Mouse (Mus musculus): ENCODE measurements around the gene Gm20388. TPM values are rescaled to one million over a fixed set of nuclear protein-coding genes. Genes with fewer than 3 reads are reported as not detected.
A peak's percentile ranks its signal among the peaks of the same experiment; 100 is the strongest.

The Gm20388 gene
- polyA plus RNA-seq, 1 experiment from 2014 or later = 7.4 TPM

DNA sequence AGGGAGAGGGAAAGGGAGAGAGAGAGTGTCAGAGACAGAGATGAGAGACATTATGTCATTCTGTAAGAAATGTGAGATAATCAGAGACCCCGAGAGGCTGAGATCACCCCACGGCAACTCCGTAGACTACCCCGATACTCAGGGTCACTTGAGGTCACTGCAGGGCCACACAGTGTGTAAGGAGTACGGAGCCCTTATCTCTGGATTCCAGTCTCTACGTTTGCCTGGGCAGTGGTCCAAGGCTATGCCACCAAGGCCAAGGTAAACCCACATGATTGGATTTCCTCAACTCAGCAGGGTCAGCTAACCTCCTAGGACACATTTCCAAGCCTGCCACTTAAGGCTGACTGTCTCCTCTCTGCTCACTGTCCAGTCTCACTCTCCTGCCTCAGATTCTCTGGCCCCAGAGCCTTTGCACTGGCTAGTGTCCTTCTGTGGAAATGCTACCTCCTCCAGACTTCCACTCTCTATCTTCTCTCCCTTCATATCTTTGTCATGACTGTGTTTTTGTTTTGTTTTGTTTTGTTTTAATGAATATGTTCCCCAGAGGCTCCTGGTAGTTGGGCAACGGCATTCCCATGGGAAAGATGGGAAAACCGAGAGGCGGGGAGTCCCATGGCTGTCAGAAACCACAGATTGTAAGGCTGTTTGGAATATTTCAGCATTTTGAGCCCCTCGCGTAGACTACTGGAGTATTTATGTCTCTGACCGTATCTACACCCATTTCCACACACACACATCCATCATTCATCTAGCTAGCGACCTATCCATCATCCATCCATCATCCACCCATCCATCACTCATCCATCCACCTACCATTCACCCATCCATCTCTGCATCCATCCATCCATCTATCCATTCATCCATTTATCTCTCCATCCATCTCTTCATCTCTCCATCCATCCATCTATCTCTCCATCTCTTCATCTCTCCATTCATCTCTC, 2745.7 kb downstream of the Gm20388 start:
- Histone ChIP-seq H3K4me2 (no peak overlapping the region), H3K9ac (no peak overlapping the region), H3K27me3 (no peaks in the 10 kb centered on the region), H3K9me3 (replicated peaks) (no peaks in the 10 kb centered on the region), H3K36me3 (no peaks in the 10 kb centered on the region), H3K4me1 (peaks cover 64% of the 10 kb centered on the region), H3K27ac (0 out of 2 replicates have a peak overlapping the region, but pooled peaks have one; percentile 37), H3K4me3 (replicated peaks) (no peak overlapping the region)
- WGBS = 70% methylated on average over 13 of the region's 13 CpGs
- no peak for ATAC-seq (replicated peaks; ENCODE audit: low FRiP score)

DNA sequence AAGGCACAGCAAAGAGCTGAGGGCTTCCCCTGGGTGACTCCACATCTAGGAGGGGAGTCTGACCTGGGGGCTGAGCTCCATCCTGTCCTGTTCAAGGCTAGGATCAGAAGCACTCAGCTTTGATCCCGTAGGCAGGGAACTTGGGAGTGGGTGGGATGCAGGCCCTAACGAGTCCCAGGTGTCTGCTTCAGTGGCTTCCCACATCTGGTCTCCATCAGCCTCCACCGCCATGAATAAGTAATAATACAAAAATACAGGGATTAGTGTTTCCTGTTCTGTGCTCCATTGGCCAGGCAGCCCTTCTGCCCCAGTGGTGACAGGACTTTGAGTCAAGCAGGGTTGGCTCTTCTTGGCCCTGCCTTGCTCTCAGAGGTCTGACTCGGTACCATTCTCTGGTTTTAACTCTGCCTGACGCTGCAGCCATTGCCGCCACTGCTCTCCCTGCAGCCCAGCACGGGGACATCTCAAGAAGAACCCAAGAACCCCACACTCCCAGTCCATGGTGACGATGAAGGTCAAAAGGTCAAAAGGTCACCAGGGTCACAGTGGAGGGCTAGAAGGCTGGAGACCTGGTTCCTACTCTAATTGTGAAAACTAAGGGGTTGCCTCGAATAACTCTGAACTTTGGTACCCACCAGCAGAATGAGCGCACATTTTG, 2747.6 kb downstream of the Gm20388 start:
- no peaks in the 10 kb centered on the region for H3K27me3 ChIP-seq
- H3K36me3 ChIP-seq = no peaks in the 10 kb centered on the region
- H3K27ac ChIP-seq = peak overlapping the region; percentile 32; the same call in 1 of the 2 replicates
- H3K9me3 ChIP-seq (replicated peaks) = no peaks in the 10 kb centered on the region
- peaks cover 78% of the 10 kb centered on the region for H3K4me1 ChIP-seq
- no peak for ATAC-seq (replicated peaks; ENCODE audit: low FRiP score)
- H3K4me2 ChIP-seq = no peak overlapping the region
- H3K9ac ChIP-seq = no peak overlapping the region
- H3K4me3 ChIP-seq (replicated peaks) = no peak overlapping the region
- WGBS = 55% methylated on average over 10 of the region's 10 CpGs

DNA sequence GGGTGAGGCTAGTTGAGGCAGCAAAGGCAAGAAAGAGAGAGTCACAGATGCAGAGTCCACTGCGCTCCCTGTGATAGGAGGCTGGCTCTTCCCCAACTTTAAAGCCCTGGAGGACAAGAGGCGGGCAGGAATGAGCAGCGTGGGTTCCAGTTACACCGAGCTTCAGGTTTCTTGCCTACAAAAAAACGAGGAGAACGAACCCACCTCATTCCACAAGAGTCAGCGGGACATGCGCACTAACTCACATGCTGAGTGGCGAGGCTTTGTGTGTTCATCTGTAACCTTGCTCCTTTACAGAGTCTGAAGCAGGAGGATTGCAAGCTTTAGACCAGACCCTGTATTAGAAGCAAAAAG, 2748.1 kb downstream of the Gm20388 start:
- 44% methylated on average over 9 of the region's 9 CpGs for WGBS
- ATAC-seq (replicated peaks; ENCODE audit: low FRiP score) = no peak
- H3K4me1 ChIP-seq = peaks cover 78% of the 10 kb centered on the region

DNA sequence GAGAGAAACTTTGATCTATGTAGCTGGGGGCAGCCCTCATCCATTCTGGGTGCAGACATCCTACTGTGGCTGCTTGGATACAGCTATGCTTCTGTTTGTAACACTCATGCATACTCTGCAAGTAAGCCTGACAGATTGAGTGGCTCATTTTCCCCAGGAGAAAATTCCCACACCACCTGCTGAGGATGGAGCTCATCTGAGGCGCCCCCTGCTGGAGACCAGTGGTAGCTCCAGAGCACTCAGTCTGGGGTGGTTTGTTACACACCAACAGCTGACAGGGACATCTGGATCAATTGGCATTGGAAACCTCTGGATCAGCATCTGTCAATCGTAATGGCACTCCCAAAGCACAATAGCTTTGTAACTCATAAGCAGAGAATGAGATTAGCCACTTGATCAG, 2749.4 kb downstream of the Gm20388 start:
- WGBS = 73% methylated on average over 2 of the region's 2 CpGs
- ATAC-seq (replicated peaks; ENCODE audit: low FRiP score) = no peak

More for the DNA sequence above, 2748.1 kb downstream of the Gm20388 start:
- Histone ChIP-seq H3K4me3 (replicated peaks) (no peak overlapping the region), H3K27ac (no peak overlapping the region), H3K27me3 (no peaks in the 10 kb centered on the region), H3K9me3 (replicated peaks) (no peaks in the 10 kb centered on the region), H3K9ac (no peak overlapping the region), H3K4me2 (no peak overlapping the region), H3K36me3 (no peaks in the 10 kb centered on the region)

DNA sequence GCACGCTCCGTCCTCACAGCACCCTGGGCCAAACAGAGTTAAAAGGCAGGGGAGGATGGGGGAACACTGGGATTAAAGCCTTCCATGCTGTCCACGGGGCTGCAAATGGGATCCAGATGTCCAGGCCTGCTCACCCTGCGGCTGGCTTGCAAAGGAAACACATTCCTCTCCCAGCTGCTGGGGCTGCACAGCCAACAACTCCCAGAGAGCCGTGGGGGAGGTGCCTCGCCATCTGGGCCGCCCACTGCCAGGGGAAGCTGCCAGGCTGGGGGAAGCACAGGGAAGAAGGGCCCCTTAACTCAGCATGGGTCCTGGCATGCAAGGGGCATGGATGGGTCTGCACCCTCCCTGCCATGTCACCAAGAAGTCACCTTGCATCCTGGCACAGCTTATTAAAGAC, 2750.5 kb downstream of the Gm20388 start:
- Histone ChIP-seq H3K9me3 (replicated peaks) (no peaks in the 10 kb centered on the region), H3K27ac (peak overlapping the region; percentile 81), H3K36me3 (no peaks in the 10 kb centered on the region), H3K4me3 (replicated peaks) (no peak overlapping the region), H3K4me2 (0 out of 2 replicates have a peak overlapping the region, but pooled peaks have one; percentile 16), H3K4me1 (peaks cover 76% of the 10 kb centered on the region), H3K9ac (no peak overlapping the region), H3K27me3 (no peaks in the 10 kb centered on the region)
- 15% methylated on average over 7 of the region's 7 CpGs for WGBS
- peak; percentile 70 for ATAC-seq (replicated peaks; ENCODE audit: low FRiP score)

More for the DNA sequence above, 2749.4 kb downstream of the Gm20388 start:
- Histone ChIP-seq H3K36me3 (no peaks in the 10 kb centered on the region), H3K9me3 (replicated peaks) (no peaks in the 10 kb centered on the region), H3K27ac (no peak overlapping the region), H3K4me2 (no peak overlapping the region), H3K4me1 (peaks cover 78% of the 10 kb centered on the region), H3K4me3 (replicated peaks) (no peak overlapping the region), H3K9ac (no peak overlapping the region), H3K27me3 (no peaks in the 10 kb centered on the region)

DNA sequence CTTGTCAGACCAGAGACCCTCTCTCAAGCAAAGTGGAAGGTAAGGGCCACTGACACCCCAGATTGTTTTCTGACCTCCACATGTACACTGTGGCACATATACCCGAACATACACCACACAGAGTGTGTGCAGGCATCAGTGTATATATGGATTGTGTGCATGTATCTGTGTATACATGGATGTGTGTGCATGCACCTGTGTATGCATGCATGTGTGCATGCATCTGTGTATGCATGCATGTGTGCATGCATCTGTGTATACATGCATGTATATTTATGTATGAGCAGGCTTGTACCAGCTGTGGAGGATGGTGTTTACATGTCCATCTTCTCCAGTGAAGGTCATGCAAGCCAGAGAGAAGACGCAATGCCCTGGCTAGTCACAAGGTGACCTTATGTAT, 2751.3 kb downstream of the Gm20388 start:
- peaks cover 80% of the 10 kb centered on the region for H3K4me1 ChIP-seq
- no peaks in the 10 kb centered on the region for H3K36me3 ChIP-seq
- no peak overlapping the region for H3K4me2 ChIP-seq
- H3K4me3 ChIP-seq (replicated peaks) = no peak overlapping the region
- no peaks in the 10 kb centered on the region for H3K9me3 ChIP-seq (replicated peaks)
- no peak overlapping the region for H3K27ac ChIP-seq
- no peak overlapping the region for H3K9ac ChIP-seq
- ATAC-seq (replicated peaks; ENCODE audit: low FRiP score) = no peak
- H3K27me3 ChIP-seq = no peaks in the 10 kb centered on the region
- 74% methylated on average over 2 of the region's 2 CpGs for WGBS

DNA sequence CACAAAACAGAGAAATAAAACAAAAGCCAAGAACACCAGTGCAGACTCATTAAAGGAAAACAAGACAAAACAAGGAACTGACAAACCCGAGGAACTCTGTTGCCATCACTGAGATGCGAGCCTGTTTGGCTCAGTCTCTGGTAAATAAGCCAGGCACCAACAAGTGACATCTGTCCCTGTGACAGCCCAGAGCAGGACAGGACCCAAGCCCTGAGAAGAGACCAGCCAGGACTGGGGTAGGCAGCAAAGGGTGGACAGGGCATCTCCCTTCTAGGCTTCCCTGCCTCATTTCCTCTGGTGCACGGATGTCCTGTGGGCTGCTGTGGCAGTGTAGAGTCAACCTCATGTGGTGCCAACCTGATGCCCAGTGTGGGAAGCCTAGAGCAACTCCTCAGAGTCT, 2752.5 kb downstream of the Gm20388 start:
- Histone ChIP-seq H3K4me1 (peaks cover 85% of the 10 kb centered on the region), H3K36me3 (no peaks in the 10 kb centered on the region), H3K9ac (no peak overlapping the region), H3K9me3 (replicated peaks) (no peaks in the 10 kb centered on the region), H3K27me3 (peaks cover 5% of the 10 kb centered on the region; the same call in 1 of the 2 replicates), H3K4me2 (no peak overlapping the region), H3K27ac (peak overlapping the region; percentile 75; the same call in 1 of the 2 replicates), H3K4me3 (replicated peaks) (no peak overlapping the region)
- ATAC-seq (replicated peaks; ENCODE audit: low FRiP score) = no peak
- 72% methylated on average over 3 of the region's 3 CpGs for WGBS

DNA sequence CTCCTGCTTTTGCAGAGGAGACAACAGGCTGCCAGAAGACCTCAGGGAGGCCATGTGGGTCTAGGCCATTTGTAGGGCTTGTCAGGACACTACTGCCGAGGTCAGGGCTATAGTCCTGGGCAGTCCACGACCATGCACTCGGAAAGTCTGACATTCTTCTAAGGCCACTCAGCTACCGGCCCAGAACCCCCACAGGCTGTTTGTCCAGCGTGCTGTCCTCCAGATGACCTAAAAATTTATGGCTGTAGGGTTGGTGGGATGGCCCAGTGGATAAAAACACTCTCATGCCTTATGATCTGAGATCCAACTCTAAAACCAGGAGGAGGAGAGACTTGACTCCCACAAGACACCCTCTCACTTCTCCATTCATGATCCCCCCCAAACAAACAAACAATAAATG, 2753.0 kb downstream of the Gm20388 start:
- Histone ChIP-seq H3K27me3 (peaks cover 5% of the 10 kb centered on the region; the same call in 1 of the 2 replicates), H3K9ac (no peak overlapping the region), H3K4me3 (replicated peaks) (no peak overlapping the region), H3K4me2 (no peak overlapping the region), H3K9me3 (replicated peaks) (no peaks in the 10 kb centered on the region), H3K36me3 (no peaks in the 10 kb centered on the region), H3K4me1 (peaks cover 79% of the 10 kb centered on the region), H3K27ac (peak overlapping the region; percentile 75; the same call in 1 of the 2 replicates)
- ATAC-seq (replicated peaks; ENCODE audit: low FRiP score) = no peak
- WGBS = 19% methylated on average over 5 of the region's 5 CpGs

DNA sequence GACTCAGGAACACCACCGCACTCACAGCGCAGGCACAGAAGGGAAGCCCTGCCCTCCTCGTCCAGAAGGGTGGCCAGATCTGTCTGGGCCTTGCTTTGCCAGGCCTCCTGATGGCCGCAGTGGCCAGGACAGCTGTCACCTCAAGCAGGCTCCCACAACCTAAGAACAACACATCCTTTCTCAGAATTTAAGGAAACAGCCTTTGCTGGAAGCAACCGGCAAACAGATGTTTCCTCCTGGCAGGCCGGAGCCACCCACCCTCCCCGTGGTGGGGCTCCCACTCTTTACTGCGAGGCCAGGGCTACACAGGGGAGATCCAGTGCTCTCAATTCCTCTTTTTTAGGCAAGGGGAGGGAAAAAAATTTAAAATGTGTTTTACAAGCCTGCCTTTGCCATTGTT, 2754.6 kb downstream of the Gm20388 start:
- 0 out of 2 replicates have a peak, but pooled peaks have one; percentile 13 for ATAC-seq (replicated peaks; ENCODE audit: low FRiP score)
- H3K4me2 ChIP-seq = no peak overlapping the region

DNA sequence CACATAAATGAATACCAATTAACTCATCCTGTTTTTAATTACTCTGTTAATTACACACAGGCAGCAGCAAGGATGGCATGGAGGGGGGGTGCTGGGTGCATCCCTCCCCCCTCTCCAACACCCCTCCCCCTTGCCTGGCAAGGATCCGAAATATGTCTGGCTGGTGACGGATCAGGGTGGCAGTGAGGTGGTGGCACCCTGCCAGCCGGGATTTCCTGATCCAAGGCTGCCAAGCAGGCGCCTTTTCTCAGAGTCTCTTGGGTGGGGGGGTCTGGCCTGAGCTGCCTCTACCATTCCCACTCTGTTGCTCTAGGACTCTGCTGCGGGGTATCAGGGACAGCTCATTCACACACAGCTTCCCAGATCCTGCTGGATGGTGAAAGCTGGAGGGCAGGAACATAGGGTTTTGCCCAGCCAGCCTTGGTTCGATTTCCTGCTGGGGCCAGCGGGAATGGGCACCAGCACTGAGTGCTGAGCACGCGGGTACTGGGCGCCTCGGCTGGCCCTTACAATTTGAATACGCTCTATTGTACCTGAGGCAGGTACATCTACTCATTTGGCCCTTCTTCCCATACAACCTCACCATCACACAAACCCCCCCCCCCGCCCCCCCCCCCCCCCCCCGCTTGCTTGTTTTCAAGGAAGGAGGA, 2755.2 kb downstream of the Gm20388 start:
- no peaks in the 10 kb centered on the region for H3K36me3 ChIP-seq
- no peak for ATAC-seq (replicated peaks; ENCODE audit: low FRiP score)
- peaks cover 21% of the 10 kb centered on the region for H3K27me3 ChIP-seq
- H3K27ac ChIP-seq = peak overlapping the region; percentile 75
- no peak overlapping the region for H3K4me3 ChIP-seq (replicated peaks)
- 67% methylated on average over 13 of the region's 14 CpGs for WGBS
- no peak overlapping the region for H3K9ac ChIP-seq
- peak overlapping the region; percentile 13; the same call in 1 of the 2 replicates for H3K4me2 ChIP-seq
- H3K9me3 ChIP-seq (replicated peaks) = no peaks in the 10 kb centered on the region
- H3K4me1 ChIP-seq = peaks cover 75% of the 10 kb centered on the region

More for the DNA sequence above, 2754.6 kb downstream of the Gm20388 start:
- Histone ChIP-seq H3K36me3 (no peaks in the 10 kb centered on the region), H3K9ac (no peak overlapping the region), H3K4me3 (replicated peaks) (no peak overlapping the region), H3K4me1 (peaks cover 77% of the 10 kb centered on the region), H3K27ac (peak overlapping the region; percentile 75), H3K27me3 (peaks cover 16% of the 10 kb centered on the region), H3K9me3 (replicated peaks) (no peaks in the 10 kb centered on the region)
- 35% methylated on average over 8 of the region's 8 CpGs for WGBS

DNA sequence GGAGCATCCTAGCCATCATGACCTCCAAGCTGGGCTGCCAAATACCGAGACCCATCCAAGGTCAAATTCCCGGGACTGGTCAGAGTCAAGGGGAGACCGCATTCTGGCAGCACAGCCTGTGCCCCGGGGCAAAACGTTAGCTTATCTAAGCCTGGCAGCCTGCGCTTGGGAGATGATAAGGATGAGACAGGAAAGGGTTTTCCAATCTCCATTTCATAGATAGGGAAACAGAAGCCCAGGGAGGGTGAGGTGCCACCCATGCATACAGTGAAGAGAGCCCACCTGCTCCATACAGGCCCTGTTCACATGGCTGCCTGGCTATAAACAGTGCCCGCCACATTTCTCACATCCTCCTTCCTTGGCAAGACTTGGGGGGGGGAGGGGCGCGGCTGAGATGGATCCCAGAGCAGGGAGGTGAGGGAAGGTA, 2755.7 kb downstream of the Gm20388 start:
- Histone ChIP-seq H3K36me3 (no peaks in the 10 kb centered on the region), H3K4me2 (no peak overlapping the region), H3K9me3 (replicated peaks) (no peaks in the 10 kb centered on the region), H3K27ac (peak overlapping the region; percentile 64), H3K4me1 (peaks cover 69% of the 10 kb centered on the region), H3K4me3 (replicated peaks) (no peak overlapping the region), H3K9ac (no peak overlapping the region), H3K27me3 (peaks cover 27% of the 10 kb centered on the region)
- ATAC-seq (replicated peaks; ENCODE audit: low FRiP score) = no peak
- WGBS = 41% methylated on average over 9 of the region's 9 CpGs
